Mouse (Mus musculus): ENCODE measurements around the gene Lmntd1. TPM values are rescaled to one million over a fixed set of nuclear protein-coding genes. Genes with fewer than 3 reads are reported as not detected.

The Lmntd1 gene
- polyA plus RNA-seq, 1 experiment from 2014 or later: not detected

DNA sequence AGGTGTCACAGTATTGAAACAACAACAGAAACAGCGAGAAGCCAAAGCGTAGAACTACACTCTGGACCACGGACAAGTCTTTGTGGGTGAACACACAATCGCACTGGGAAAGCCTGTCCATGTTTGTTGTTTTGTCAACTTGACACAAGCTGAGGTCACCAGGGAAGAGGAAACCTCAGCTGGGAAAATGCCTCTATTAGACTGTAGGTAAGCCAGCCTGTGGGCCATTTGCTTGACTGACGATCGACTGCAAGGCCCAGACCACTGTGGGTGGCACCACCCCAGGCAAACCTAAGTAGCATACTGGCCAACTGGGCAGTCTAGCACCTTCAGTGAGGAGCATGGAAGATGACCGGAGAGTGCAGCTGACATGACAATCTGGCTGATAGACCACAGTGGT, 112.4 kb downstream of the Lmntd1 start:
- ATAC-seq (replicated peaks; ENCODE audit: low FRiP score) (no peak), DNase-seq (ENCODE audit: low spot score) (no peak)
- Histone ChIP-seq H3K27ac (ENCODE audit: low read depth, low read length) (no peak overlapping the region), H3K4me3 (ENCODE audit: low read depth, low read length) (no peak overlapping the region), H3K36me3 (ENCODE audit: control insufficient read depth, insufficient read depth, low read length) (no peaks in the 10 kb centered on the region), H3K4me2 (no peak overlapping the region), H3K4me1 (replicated peaks; ENCODE audit: control insufficient read depth, insufficient read depth, low read length) (no peaks in the 10 kb centered on the region), H3K9me3 (ENCODE audit: control insufficient read depth, low read length) (no peaks in the 10 kb centered on the region), H3K9ac (ENCODE audit: low read depth, low read length) (no peak overlapping the region), H3K27me3 (replicated peaks; ENCODE audit: control insufficient read depth, insufficient read depth, low read length) (no peaks in the 10 kb centered on the region)
- 86% methylated on average over 7 of the region's 7 CpGs for WGBS

DNA sequence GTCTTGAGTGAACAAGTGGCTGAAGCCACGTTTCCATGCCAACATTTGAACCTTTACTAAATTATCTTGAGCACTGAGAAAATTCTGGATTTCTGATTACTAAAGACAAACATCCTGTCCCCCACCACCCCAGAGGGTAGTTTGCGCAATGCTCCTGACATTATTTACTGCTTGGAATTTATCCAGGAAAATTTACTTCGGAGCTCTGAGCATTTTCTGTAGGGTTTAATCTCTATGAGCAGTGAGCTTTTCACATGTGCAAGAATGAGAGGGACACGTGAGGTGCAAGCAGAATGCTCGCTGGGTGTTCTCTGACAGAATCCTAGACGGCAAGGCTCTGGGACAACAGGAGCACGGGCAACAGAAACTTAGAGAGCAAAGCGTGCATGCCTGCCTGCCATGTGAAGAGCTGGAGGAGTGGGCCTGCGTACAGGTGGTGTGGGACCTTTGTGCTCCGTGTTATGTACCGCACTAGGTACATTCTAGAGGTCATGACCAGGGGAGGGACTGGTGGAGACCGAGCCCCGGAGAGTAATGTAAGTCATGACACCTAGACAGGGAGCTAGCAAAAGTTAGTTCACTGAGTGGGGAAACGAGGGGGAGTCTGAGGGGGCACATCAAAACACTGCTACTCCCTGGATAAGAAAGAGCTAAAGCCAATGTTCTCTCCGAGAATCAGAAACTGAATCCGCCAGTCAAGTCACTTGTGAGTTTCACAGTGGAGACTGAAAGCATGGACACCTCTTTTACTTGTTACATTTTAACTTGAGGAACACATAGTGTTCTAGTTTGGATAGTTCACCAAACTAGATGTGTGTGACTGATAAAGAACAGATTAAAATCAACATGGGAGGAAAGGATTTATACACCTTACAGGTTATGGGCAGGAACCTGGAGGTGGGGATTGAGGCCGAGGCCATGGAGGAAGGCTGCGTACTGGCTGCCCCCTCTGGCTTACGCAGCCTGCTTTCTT, 114.3 kb downstream of the Lmntd1 start:
- DNase-seq (ENCODE audit: low spot score): no peak

DNA sequence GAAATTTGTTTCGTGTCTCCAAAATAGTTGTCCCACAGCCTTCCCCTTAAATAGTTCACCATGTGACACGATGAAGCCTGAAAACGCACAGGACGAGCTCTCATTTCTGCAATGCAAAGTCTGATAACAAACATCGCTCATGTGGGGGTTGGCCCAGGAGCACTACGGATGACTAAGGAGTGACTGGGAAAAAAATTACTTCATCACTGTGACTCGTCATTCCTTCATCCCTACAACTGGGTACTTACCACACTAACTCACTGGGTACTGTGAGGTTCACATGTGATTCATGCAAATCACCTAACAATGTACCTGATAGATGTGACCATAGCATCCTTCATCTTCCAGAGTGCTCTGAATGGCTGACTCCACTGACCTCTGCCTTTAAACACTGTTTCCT, 118.4 kb downstream of the Lmntd1 start:
- H3K9ac ChIP-seq (ENCODE audit: low read depth, low read length): no peak overlapping the region
- no peaks in the 10 kb centered on the region for H3K36me3 ChIP-seq (ENCODE audit: control insufficient read depth, insufficient read depth, low read length)
- H3K27me3 ChIP-seq (replicated peaks; ENCODE audit: control insufficient read depth, insufficient read depth, low read length): no peaks in the 10 kb centered on the region
- 84% methylated on average over 7 of the region's 7 CpGs for WGBS
- no peak overlapping the region for H3K4me2 ChIP-seq
- ATAC-seq (replicated peaks; ENCODE audit: low FRiP score) (no peak), DNase-seq (ENCODE audit: low spot score) (no peak)
- H3K27ac ChIP-seq (ENCODE audit: low read depth, low read length): no peak overlapping the region
- no peak overlapping the region for H3K4me3 ChIP-seq (ENCODE audit: low read depth, low read length)
- H3K4me1 ChIP-seq (replicated peaks; ENCODE audit: control insufficient read depth, insufficient read depth, low read length): no peaks in the 10 kb centered on the region
- no peaks in the 10 kb centered on the region for H3K9me3 ChIP-seq (ENCODE audit: control insufficient read depth, low read length)

More for the DNA sequence above, 114.3 kb downstream of the Lmntd1 start:
- Histone ChIP-seq H3K9ac (ENCODE audit: low read depth, low read length) (no peak overlapping the region), H3K9me3 (ENCODE audit: control insufficient read depth, low read length) (no peaks in the 10 kb centered on the region), H3K27ac (ENCODE audit: low read depth, low read length) (no peak overlapping the region), H3K4me2 (no peak overlapping the region), H3K4me3 (ENCODE audit: low read depth, low read length) (no peak overlapping the region), H3K36me3 (ENCODE audit: control insufficient read depth, insufficient read depth, low read length) (no peaks in the 10 kb centered on the region), H3K4me1 (replicated peaks; ENCODE audit: control insufficient read depth, insufficient read depth, low read length) (no peaks in the 10 kb centered on the region), H3K27me3 (replicated peaks; ENCODE audit: control insufficient read depth, insufficient read depth, low read length) (no peaks in the 10 kb centered on the region)
- 76% methylated on average over 19 of the region's 19 CpGs for WGBS
- 0 out of 2 replicates have a peak, but pooled peaks have one; percentile 22 for ATAC-seq (replicated peaks; ENCODE audit: low FRiP score)

DNA sequence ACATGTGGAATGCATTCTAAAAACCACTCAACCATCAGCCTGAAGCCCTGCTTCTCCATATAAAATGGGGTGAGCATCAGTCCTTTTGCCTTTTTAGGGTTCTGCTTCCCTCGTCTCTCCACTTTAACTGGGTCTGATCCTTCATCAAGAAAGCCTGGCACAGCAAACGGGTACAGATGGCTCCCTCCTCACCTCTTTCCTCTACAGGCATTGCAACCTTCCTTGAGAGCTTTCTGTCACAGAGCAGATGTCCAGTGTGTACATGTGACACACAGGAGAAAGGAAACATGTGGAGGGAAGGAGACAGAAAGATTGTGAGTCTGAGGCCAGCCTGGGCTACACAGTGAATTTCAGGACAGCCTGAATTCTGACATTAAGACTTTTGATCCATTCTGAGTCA, 125.9 kb downstream of the Lmntd1 start:
- H3K36me3 ChIP-seq (ENCODE audit: control insufficient read depth, insufficient read depth, low read length): no peaks in the 10 kb centered on the region
- no peaks in the 10 kb centered on the region for H3K9me3 ChIP-seq (ENCODE audit: control insufficient read depth, low read length)
- H3K4me2 ChIP-seq: no peak overlapping the region
- H3K4me1 ChIP-seq (replicated peaks; ENCODE audit: control insufficient read depth, insufficient read depth, low read length): no peaks in the 10 kb centered on the region
- no peak for ATAC-seq (replicated peaks; ENCODE audit: low FRiP score)
- H3K27ac ChIP-seq (ENCODE audit: low read depth, low read length): no peak overlapping the region
- no peaks in the 10 kb centered on the region for H3K27me3 ChIP-seq (replicated peaks; ENCODE audit: control insufficient read depth, insufficient read depth, low read length)
- DNase-seq (ENCODE audit: low spot score): no peak
- no peak overlapping the region for H3K4me3 ChIP-seq (ENCODE audit: low read depth, low read length)
- 71% methylated on average over 2 of the region's 2 CpGs for WGBS
- no peak overlapping the region for H3K9ac ChIP-seq (ENCODE audit: low read depth, low read length)

DNA sequence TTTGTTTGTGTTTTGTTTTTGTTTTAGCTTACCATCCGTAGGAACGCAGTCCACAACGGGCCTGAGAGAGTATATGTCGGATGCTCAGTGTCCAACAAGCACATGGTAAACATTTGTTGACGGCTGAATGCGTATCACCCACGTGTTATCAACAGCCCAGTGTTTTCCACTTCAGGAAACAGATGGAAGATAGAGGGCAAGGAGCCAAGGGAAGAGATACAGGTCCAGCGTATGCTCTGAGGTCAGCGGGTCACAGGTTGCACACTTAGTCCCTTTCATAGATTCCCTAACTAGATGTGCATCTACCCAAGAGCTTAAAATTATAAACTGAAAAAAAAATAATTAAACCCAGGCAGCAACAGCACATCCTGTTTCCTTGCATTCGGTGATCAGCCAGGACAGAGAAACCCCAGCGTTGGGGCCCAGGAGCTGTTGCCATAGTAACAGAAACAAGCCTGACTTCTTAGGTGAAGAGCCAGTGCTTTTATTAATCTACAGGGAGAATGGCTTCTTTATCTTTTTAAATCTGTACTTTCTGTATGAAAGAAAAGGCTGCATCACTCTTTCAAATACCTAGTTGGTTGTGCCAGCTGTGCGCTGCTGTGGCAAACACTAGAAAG, 128.0 kb downstream of the Lmntd1 start:
- no peaks in the 10 kb centered on the region for H3K27me3 ChIP-seq (replicated peaks; ENCODE audit: control insufficient read depth, insufficient read depth, low read length)
- no peak overlapping the region for H3K4me3 ChIP-seq (ENCODE audit: low read depth, low read length)
- no peak overlapping the region for H3K9ac ChIP-seq (ENCODE audit: low read depth, low read length)
- DNase-seq (ENCODE audit: low spot score) (no peak), ATAC-seq (replicated peaks; ENCODE audit: low FRiP score) (no peak)
- H3K4me1 ChIP-seq (replicated peaks; ENCODE audit: control insufficient read depth, insufficient read depth, low read length): no peaks in the 10 kb centered on the region
- no peak overlapping the region for H3K27ac ChIP-seq (ENCODE audit: low read depth, low read length)
- no peaks in the 10 kb centered on the region for H3K9me3 ChIP-seq (ENCODE audit: control insufficient read depth, low read length)
- no peak overlapping the region for H3K4me2 ChIP-seq
- no peaks in the 10 kb centered on the region for H3K36me3 ChIP-seq (ENCODE audit: control insufficient read depth, insufficient read depth, low read length)
- 44% methylated on average over 12 of the region's 12 CpGs for WGBS

DNA sequence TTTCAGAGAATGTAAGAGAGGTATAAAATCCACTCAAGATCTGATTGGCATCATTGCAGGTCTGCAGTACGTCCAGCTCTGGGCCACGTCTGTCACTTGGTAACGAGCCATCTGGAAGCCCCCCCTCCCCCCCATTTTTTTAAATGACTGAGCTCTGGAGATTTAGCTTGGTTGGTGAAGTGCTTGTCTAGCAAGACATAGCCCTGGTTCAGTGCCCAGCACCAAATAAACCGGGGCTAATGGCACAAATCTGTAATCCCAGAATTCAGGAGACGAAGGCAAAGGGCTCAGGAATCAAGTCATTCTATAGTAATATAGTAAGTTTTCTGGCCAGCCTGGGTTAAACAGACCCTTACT, 130.8 kb downstream of the Lmntd1 start:
- no peak overlapping the region for H3K4me3 ChIP-seq (ENCODE audit: low read depth, low read length)
- no peak overlapping the region for H3K4me2 ChIP-seq
- ATAC-seq (replicated peaks; ENCODE audit: low FRiP score) (no peak), DNase-seq (ENCODE audit: low spot score) (no peak)
- H3K9ac ChIP-seq (ENCODE audit: low read depth, low read length): no peak overlapping the region
- no peaks in the 10 kb centered on the region for H3K27me3 ChIP-seq (replicated peaks; ENCODE audit: control insufficient read depth, insufficient read depth, low read length)
- 75% methylated on average over 5 of the region's 5 CpGs for WGBS
- H3K36me3 ChIP-seq (ENCODE audit: control insufficient read depth, insufficient read depth, low read length): no peaks in the 10 kb centered on the region
- no peaks in the 10 kb centered on the region for H3K9me3 ChIP-seq (ENCODE audit: control insufficient read depth, low read length)
- H3K4me1 ChIP-seq (replicated peaks; ENCODE audit: control insufficient read depth, insufficient read depth, low read length): no peaks in the 10 kb centered on the region
- H3K27ac ChIP-seq (ENCODE audit: low read depth, low read length): no peak overlapping the region

DNA sequence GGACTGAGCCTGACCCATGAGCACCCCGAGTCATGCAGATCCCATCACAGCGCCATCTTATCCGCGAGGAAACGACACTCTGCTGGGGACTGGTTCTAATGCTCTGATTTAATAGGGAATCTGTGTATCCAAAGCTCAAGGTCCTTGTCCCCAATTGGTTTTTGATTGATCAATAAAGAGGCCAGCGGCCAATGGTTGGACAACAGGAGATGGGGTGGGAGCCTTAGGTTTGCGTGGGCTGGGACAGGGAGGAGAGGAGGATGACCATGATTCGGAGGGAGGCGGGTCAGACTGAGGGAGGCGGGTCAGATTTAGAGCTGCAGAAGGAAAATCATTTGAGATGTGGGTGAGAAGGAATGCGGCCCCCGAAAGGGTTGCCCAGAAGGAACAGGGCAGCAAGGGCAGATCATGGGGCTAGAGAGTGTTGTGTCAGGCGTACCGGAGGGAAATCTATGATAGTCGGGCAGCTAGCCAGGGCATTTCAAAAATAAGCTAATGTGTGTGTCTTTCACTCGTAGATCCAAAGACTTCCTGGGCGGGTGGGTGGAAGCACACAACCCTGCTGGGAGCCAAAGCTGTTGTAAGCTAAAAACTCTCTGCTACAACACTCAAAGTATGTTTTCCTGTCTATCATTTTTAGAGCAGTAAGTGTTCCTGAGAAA, 131.3 kb downstream of the Lmntd1 start:
- Histone ChIP-seq H3K4me1 (replicated peaks; ENCODE audit: control insufficient read depth, insufficient read depth, low read length) (no peaks in the 10 kb centered on the region), H3K36me3 (ENCODE audit: control insufficient read depth, insufficient read depth, low read length) (no peaks in the 10 kb centered on the region), H3K4me2 (no peak overlapping the region), H3K9ac (ENCODE audit: low read depth, low read length) (no peak overlapping the region), H3K9me3 (ENCODE audit: control insufficient read depth, low read length) (no peaks in the 10 kb centered on the region), H3K27me3 (replicated peaks; ENCODE audit: control insufficient read depth, insufficient read depth, low read length) (no peaks in the 10 kb centered on the region), H3K4me3 (ENCODE audit: low read depth, low read length) (no peak overlapping the region), H3K27ac (ENCODE audit: low read depth, low read length) (no peak overlapping the region)
- no peak for ATAC-seq (replicated peaks; ENCODE audit: low FRiP score)
- WGBS: 85% methylated on average over 17 of the region's 17 CpGs
- DNase-seq (ENCODE audit: low spot score): no peak

DNA sequence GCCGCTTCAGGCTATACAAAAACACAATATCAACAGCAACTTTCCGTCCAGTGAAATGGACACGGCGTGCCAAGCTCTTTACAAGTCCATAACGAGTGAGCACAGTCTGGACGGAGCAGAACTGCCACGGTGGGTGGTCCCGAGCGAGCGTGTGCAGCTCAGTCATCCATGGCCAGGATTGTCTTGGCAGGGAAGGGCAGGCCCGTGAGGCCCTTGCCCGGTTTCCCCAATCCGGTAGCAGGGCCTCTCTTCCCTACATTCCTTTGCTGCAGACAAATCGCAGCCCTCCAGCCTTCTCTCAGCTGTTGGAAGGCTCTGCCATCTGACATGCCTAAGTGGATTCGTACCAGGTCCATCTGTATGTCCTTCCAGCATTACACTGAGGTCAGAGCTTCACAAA, 132.2 kb downstream of the Lmntd1 start:
- 71% methylated on average over 15 of the region's 15 CpGs for WGBS
- ATAC-seq (replicated peaks; ENCODE audit: low FRiP score) (no peak), DNase-seq (ENCODE audit: low spot score) (no peak)
- H3K27ac ChIP-seq (ENCODE audit: low read depth, low read length): no peak overlapping the region
- H3K4me1 ChIP-seq (replicated peaks; ENCODE audit: control insufficient read depth, insufficient read depth, low read length): no peaks in the 10 kb centered on the region
- H3K9me3 ChIP-seq (ENCODE audit: control insufficient read depth, low read length): no peaks in the 10 kb centered on the region
- H3K4me2 ChIP-seq: no peak overlapping the region
- H3K36me3 ChIP-seq (ENCODE audit: control insufficient read depth, insufficient read depth, low read length): no peaks in the 10 kb centered on the region
- H3K9ac ChIP-seq (ENCODE audit: low read depth, low read length): no peak overlapping the region
- H3K4me3 ChIP-seq (ENCODE audit: low read depth, low read length): no peak overlapping the region
- no peaks in the 10 kb centered on the region for H3K27me3 ChIP-seq (replicated peaks; ENCODE audit: control insufficient read depth, insufficient read depth, low read length)

Data from liver, embryonic 11.5 days (tissue).